Mouse (Mus musculus) WW6 (cell line): ENCODE measurements at regions not wholly inside any gene's neighbourhood (a gene's known extent, or its start where the extent isn't known, plus 50 kb on each side); places are given as distances from the start of the nearest gene placed in this dataset.

ENCODE experiments used
- DNase-seq: peaks from one replicate; pipeline ENCODE4 v3.0.0-alpha.2; 2013; ENCODE audit warnings: low read depth, low spot score

DNA sequence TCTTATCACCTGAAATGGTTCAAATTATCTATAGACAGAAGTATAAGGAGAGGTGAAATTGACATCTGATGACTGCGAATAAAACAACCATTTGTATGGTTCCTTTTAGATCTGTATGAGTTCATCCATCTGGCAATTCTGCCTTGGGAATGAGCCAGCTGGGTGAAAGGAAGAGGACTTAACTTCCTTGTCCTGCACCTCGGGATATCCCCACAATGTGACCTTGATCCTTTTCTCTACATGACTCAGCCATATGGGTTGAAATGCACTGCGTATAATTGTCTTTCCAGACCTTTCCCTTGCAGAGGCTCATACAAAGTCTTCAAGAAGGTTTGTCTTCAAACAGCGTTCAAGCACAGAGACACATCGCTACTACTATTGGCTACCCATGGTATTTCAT, 292.6 kb upstream of the Pitrm1 start:
- DNase-seq: no peak

DNA sequence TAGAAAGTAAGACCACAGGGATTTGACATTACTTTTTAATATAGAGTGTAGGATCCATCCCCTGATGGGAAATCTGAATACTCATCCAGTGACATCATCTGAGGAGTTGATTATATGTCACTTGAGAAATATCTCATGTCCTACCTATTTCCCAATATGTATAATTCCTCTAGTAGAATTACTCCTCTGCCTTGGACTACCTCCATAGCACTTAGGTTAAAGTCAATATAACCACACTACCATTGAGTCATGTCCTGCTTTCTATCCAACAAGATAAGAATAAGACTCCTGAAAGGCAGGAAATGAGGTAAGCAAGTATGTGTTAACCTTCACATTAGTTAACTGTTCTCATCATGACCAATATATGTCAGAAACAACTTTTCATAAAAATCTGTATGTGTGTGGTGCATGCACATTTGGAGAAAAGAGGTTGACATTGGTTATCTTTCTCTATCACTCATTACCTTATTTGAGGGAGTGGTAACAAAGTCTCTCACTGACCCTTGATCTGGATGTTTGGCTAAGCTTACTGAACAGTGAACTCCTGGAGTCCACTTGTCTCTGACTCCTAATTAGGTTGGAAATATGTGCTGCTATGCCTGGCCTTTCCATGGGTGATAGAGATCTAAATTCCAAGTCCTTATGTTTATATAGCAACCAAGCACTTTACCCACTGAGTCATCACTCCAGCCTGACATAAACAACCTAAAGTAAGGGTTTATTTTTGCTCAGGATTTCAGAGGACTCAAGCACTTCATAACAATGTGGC, 292.0 kb upstream of the Pitrm1 start:
- DNase-seq: no peak

DNA sequence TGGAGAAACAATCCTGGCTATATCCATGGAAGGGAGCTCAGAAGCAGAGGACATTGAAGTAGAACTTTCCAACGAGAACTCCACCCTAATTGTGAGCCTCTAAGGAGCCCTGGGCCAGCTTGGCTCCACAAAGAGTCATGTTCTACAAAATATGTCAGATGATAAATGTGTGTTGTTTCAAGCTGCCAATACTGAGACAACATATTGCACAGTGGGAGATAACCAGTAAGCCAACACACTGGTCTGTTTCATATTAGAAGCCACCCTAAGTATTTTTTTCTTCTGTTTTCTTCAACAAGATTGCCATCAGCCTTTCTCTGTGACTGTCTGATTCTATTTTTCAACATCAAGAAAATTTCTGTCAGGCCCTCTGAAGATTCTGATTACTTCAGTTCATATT, 289.5 kb upstream of the Pitrm1 start:
- DNase-seq: no peak

DNA sequence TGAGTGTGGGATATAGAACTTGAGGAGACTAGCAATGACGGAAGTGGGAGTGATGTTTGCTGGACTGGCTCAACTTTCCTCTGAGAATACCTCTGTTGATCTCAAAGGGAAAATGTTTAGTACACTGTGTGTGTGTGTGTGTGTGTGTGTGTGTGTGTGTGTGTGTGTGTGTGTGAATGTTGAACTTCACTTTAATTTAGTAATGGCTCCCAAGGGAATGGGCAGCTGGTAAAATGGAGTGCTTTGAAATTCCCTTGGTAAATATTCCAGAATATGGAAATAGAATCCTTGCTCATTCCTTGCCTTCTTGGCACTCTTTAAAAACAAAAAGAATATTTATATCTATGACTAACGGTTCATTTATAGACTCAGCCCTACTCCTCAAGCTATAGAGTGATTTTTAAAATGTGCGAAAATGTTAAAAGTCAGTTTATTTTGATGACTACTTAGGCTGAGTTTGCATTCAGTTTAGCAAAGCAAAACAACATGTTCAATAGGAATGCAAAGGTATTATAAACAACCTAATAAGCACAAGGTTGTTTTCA, 287.6 kb upstream of the Pitrm1 start:
- no peak for DNase-seq

DNA sequence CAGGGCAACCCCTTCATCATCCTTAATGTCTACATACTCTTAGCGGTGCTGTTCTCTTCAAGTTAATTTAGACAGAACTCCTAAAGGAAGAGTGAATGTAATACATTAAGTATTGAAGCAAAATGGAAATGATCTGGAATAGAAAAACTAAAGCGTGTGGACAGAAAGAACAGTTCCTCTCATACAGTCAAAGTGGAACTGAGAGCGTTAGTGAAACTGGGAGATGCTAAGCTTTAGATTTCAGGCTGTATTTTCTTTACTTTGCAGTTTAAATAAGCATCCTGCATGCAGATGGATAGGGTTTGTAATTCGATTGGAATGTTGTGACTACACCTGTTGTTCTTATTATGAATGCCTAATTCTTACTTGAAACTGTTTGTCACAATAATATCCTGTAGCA, 286.5 kb upstream of the Pitrm1 start:
- no peak for DNase-seq

DNA sequence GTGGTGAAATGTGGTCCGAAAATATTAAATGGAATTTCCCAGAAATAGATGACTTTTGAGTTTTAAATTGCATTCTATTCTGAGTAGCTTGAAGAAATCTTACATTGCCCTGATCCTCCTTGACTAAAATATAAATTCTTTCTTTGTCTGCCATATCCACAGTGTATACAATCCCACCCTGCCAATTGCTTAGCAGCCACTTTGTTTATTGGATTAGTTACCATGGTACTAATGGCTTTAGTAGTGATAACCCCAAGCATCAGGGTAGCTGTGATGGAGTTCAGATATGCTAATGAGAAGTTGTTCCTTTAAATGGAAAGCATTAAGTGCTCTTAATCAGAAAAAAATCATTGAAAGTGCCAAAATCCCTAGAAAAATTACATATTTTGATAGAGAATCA, 277.4 kb upstream of the Pitrm1 start:
- no peak for DNase-seq

DNA sequence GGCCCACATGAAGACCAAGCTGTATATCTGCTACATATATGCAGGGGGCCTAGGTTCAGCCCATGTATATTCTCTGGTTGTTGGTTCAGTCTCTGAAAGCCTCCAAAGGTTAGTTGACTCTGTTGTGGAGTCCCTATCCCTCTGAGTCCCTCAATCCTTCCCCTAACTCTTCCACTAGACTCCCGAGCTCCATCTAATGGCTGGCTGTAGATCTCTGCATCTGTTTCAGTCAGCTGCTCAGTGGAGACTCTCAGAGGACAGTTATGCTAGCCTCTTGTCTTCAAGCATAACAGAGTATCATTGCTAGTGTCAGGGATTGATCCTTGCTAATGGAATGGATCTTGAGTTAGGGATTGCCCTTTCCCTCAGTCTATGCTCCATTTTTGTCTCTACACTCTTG, 275.0 kb upstream of the Pitrm1 start:
- no peak for DNase-seq

DNA sequence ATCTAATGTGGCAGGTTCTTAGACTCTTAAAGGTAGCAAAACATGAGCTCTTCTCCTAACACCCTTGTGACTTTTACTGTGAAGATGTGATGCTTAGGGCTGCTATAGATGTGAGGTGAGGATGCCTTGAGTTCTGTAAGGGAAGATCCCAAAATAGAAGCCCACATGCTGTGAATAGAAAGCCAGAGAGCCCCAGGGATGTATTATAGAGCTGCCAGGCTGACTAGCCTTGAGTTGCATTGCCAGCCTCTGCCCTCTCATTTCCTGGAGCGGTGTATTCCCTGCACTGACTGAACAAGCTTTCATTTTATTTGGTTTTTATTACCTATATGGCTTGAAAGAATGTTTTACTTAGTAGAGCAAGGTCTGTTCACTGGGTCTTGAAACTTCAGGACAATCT, 267.9 kb upstream of the Pitrm1 start:
- DNase-seq: no peak

DNA sequence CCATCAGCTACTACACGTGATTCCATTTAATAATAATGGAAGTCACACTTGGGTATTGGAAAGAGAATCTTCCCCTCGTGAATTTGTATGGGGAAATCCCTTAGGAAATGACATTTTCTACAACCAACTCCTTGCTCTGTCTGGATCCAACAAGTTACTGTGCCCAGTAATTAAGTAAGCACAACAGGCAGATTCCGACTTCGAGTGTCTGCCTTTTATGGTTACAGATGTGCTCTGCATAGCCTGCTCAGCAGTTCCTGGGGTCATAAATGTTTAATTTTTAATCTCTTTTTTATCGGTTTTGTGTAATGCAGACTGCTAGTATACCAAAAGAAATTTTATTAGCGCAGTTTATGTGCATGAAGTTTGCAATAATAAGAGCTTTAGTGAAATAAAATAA, 259.8 kb upstream of the Pitrm1 start:
- DNase-seq: no peak

DNA sequence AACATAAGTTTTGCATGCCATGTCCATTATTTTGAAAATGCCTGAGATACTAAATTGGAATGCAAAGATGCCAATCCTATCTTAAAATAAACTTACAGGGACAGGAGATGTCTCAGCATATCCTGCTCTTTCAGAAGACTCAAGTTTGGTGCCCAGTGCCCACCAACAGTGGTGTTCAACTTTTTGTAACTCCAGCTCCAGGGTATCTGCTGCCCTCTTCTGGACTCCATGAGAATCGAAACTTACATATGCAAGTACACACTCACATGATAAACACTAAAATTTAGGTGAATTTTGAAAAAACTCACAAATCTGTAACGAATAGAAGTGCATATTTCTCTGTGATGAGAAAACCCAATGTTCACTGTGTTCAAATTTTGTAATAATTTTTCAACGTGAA, 255.9 kb upstream of the Pitrm1 start:
- no peak for DNase-seq

DNA sequence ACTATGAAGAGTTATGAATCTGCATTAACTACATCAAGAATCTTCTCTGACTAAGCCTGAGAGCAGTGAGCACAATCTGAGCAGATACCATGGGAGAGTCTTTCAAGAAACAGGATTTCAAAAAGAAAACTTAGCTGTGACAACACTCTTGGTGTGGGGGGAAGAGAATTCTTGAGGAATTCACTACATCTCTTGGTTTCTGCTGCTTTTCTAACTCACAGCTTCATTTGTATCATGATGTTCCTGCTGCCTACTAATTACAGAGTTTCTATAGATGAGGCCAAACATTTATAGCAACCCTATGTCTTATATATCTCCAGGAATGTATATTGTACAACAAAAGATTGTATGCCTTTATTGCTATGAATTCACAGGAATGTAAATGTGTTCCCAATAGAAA, 242.2 kb upstream of the Pitrm1 start:
- DNase-seq: no peak

DNA sequence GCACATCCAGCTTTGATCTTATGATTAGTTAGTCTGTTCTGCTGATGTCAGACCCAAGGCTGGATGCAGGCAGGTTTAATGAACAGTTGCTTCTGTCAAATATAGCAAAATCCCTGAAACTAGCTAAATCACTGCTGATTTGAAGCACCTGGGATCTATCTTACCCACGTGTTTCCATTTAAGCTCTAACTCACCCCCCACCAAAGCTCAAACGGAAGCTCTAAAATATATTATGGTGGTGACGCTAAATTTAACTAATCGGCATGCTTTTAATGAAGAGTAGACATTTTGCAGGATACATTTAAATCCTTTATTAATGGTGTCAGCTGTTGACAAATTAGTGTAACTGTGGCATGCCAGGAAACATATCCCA, 241.3 kb upstream of the Pitrm1 start:
- no peak for DNase-seq

DNA sequence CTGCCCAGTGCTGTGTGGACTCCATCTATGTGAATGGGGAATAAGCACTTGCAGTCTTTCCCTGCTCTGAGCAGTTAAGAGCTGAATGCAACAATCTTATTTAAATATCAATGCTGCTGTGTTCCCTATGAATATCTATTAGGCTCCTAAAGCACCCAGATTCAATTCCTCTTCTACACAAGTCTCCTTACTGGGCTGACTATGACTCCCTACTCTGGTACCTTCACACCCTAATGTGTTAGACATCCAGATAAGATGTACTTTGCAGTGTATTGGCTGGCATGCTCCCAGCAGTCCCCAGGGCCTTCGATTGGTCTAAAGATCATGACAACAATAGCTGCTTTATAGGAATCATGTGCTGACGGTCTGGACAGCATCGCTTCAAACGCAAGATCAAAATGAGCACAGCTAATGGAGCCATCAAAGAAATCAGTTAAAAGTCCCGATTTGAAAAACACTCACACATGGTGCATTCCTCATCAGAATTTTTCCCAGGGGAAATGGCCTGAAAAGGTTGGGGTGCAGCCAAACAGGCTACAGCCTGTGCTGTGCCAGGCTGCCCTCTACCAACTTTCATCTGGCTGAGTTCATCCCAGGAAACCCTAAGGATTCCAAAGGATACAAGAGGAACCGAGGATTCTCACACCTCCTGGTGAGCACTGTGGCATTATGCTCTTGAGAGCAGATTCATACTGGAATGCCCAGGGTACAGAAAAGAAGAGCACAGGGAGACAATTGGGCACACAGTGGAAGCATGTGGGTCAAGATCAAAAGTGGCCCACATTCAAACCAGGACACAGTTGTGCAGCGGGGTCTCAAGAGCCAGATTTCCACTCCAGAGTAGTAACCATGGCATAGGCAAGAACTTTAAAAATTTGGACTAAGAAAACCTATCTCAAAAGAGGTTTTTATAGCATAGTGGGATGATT, 240.7 kb upstream of the Pitrm1 start:
- DNase-seq: no peak

DNA sequence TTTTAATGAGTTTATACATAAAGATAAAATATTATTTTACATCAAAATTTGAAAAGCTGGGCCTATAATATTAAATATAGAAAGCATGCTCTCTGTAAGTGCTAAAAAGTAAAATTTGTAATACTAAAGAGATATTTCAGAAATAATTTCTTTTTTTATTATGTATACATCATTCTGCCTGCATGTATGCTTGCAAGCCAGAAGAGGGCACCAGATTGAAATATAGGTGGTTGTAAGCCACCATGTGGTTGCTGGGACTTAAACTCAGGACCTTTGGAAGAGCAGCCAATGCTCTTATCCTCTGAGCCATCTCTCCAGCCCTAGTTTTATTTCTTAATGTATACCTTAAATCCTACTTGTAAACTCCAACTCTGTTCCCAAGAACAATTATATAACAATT, 231.7 kb upstream of the Pitrm1 start:
- DNase-seq: no peak

DNA sequence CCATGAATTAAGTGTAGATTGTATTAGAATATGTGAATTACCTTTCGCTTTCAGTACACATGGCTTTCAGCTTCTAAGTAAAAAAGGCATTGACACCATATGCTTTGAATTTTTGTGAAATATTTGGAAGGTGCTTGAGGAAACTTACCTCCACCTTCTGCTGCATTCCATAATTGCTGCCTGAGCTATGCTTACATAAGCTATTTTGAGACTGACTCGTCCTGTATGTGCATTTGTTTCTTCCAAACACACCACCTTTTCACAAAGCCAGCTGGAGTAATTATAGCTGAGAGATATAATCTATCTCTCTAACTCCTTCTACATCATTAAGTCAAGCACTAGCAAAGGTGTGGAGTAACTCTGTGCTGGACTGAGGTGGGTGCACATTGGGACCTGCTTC, 224.0 kb upstream of the Pitrm1 start:
- DNase-seq: no peak

DNA sequence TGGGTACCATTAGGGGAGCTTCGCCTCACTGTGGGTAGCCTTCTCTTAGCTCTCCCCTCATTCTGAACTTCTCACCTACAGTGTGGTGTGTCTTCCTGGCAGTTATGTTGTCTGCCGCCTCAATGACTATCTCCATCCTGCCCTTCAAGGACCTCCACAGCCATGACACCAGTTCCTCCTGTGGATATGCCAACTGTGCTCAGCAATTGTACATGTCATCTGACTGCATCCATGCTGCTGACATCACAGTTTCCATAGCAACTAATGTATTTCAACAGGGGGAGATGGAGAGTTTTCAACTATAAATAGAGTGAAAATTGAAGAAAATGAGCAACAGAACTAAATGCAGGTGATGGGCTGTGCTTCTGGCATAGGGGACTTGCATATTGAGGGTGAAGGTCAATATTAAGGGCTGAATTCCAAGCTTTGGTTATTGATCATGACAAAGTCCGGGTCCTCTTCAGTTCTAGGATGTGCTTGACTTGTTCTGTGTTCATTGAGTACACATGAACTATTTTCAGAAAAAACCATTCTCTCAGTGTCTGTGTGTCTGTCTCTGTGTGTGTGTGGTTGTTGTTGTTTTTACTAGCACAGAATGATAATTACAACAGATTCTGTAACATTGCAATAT, 217.5 kb upstream of the Pitrm1 start:
- DNase-seq: no peak

DNA sequence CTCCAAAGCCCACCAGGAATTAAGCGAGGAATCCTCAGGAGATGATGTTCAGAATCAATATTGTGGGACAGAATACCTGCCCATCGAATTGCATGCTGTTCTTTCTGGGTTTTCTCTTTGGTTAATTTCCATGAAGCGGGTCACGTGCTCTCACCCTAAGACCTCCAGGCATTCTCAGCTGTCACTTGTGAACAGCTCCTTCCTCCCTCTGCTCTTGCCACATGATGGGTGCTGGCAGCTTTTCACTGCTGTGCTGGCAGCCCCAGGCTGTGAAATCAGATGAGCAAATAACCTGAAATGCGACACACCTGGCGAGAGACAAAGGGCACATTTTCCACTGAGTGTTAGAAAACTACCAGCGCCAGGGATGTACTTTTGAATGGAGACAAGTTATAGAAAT, 207.8 kb upstream of the Pitrm1 start:
- DNase-seq: no peak

DNA sequence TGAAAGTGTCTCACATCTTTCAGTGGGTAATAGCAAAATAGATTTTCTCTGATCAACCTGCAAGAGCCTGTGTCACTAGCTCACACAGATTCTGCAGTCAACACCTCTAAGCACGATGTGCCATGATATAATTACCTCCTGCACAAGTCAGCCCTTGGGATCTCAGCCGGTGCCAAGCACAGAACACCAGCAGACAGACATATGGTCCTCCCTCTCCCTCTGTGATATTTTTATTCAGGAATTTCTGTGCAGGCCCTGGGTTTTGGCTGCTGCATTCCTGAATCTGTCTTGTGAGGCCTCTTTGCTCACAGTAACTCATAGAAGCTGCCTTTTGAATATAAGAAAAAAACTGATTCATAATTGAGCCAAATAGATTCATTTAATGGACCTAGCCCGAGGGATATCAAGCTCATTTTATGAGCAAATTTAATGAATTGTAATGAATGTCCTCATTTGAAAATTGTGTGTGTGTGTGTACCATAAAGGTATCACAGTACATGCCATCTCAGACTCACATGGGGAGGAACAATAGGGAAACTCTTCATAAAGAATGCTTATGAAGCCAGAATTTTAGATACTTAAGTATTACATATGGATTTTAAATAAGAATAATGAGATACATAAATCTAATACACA, 206.7 kb upstream of the Pitrm1 start:
- no peak for DNase-seq

DNA sequence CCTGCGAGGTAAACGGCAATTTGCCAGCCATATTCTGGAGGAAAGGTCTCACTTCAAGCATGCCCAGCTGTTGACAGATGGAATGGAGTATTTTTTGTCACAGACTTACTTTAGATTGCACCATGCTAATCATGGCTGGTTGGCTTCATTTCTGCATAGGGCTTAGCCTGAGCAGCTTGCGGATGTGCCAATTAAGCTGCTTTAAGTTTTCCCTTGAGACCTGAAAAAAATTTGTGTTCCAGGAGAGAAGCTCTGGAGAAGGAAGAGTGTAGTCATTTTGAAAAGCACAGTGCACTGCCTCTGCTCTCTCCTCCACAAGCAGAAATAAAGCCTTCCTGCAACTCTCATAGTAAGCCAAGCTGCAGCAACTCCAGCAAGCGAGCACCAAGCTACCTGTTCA, 182.8 kb upstream of the Pitrm1 start:
- DNase-seq: no peak

DNA sequence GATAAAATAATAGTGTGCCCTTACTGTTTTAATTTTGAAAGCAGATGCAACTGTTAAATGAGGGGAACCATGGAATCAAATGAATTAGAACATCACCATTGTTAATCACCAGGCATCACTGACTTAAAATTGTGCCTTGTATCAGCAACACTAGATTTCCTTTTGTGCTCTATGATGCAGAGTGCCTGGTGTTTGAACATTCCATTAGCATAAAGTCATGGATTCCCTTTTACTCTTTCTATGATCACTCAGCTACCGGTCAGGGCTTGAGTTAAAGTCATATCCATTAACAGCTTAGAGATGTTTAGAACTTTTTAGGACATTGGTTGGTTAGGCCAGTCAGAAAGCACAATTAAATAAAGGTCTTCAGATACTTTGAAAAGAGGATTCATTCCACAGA, 180.3 kb upstream of the Pitrm1 start:
- no peak for DNase-seq

DNA sequence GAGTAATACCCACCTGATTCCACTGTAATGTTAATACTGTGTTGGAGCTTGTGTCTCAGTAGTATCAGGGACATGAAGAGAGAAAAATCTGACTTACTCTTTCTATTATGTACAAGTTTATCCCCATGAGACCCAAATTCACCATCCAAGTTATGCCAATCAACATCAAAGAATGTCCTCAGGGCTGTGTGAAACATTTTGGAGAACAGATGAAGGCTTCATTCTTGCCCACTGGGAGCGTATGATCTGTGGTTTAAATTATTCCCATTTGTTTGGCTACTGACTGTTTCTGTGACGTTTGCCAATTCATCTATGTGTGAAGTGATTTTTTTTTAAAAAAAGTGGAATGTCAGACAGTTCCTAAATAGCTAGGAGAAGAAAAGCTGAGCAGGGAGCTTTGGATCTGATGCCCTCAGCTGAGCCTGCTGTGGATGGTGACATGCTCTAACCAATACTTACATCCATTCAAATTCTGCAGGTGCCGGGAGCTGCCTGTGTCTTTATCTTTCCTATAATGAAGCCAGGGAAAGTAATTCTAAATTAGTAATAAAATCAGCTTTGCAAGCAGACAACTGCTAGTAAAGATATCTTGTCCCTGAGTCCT, 173.3 kb upstream of the Pitrm1 start:
- no peak for DNase-seq

DNA sequence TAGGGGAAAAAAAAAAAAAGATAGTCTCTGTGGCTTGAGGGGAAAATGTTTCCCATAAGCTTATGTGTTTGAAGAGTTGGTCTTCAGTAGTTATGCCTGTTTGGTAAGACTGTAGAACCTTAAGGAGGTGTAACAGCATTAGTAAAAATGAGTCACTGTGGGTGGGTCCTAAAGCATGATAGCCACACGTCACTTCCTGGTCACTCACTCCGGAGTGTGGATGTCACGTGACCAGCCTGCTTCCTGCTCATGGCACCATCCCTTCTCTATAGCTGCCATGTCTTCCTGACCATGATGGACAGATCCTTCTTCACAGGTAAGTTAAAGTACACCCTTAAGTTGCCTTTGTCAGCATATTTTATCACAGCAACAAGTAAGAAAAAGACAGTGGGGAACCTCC, 170.0 kb upstream of the Pitrm1 start:
- no peak for DNase-seq
